Mouse (Mus musculus) spleen, adult 2 months (tissue): ENCODE data around the gene Acsl3. TPM values are rescaled to one million over a fixed set of nuclear protein-coding genes. Genes with fewer than 3 reads are reported as not detected.

Source experiments
- DNase-seq, 2 experiments: peaks; one replicate each; pipeline versions ENCODE4 v3.0.0 to v3.0.0-alpha.2; 2012 to 2021; ENCODE audit warnings: low spot score in 2 of 2, low read depth in 1 of 2
- H3K27ac ChIP-seq: fragments of 200-500 bp; 2 replicates; pipeline ENCODE4 v1.5.1; 2012; ENCODE audit warnings: low read length, inconsistent platforms; ENCODE audit not compliant: insufficient read depth
- H3K27me3 ChIP-seq: fragments of 200-500 bp; 2 replicates; pipeline ENCODE4 v1.6.1; 2012; ENCODE audit warnings: mild to moderate bottlenecking, moderate library complexity, low read length, inconsistent platforms; ENCODE audit not compliant: control insufficient read depth, insufficient read depth
- H3K36me3 ChIP-seq: fragments of 200-500 bp; 2 replicates; pipeline ENCODE4 v1.6.1; 2012; ENCODE audit warnings: mild to moderate bottlenecking, low read length, inconsistent platforms; ENCODE audit not compliant: control insufficient read depth, insufficient read depth
- H3K4me1 ChIP-seq: fragments of 200-500 bp; 2 replicates; pipeline ENCODE4 v1.6.1; 2011; ENCODE audit warnings: inconsistent platforms; ENCODE audit not compliant: control insufficient read depth, insufficient read depth, insufficient read length
- H3K4me3 ChIP-seq: fragments of 200-500 bp; 2 replicates; pipeline ENCODE4 v1.5.1; 2011; ENCODE audit warnings: mild to moderate bottlenecking, inconsistent platforms; ENCODE audit not compliant: insufficient read depth, insufficient read length; ENCODE audit errors: extremely low read depth
- CTCF ChIP-seq: fragments of 200-500 bp; IDR thresholded peaks from 2 replicates; pipeline ENCODE4 v1.5.1; 2011; ENCODE audit warnings: mild to moderate bottlenecking, inconsistent platforms; ENCODE audit not compliant: insufficient read depth, insufficient read length, insufficient replicate concordance; ENCODE audit errors: extremely low read depth
- POLR2A ChIP-seq: fragments of 200-500 bp; IDR thresholded peaks from 2 replicates; pipeline ENCODE4 v1.6.1; 2011; ENCODE audit warnings: low read depth, low read length, inconsistent platforms
- WGBS: fragments of 180-500 bp; shearing (Covaris S2); methylation state at CpG from one replicate; pipeline ENCODE4 v1.1.7; 2018; 5-methylcytosine and 5-hydroxymethylcytosine counted together
- polyA plus RNA-seq: library from polyadenylated mRNA; depleted of rRNA; stranded (reverse); fragments of >200 nt; gene quantifications from 2 replicates; pipeline ENCODE4 v1.2.3, GENCODE M21; 2012

The Acsl3 gene
- polyA plus RNA-seq, 1 experiment = 1.8 TPM

DNA sequence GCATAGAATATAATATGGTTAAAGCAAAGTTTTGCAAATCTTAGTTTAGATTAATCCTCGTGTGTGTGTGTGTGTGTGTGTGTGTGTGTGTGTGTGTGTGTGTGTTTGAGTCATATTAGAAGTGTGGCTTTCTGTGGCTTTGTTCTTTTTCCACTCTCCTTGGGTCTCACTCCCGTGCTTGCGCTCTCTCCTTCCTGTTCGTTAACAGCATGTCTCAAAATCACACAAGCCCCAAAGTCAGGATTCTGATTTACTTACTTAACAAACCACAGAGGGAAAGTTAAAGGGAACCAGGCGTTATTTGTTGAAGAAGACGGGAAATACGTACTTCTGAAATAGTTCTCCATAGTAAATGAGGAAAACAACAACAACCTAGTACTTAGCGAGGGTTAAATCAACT, 26.5 kb downstream of the Acsl3 start:
- Histone ChIP-seq H3K4me1 (no peaks in the 10 kb centered on the region; the same call in 1 of the 2 replicates), H3K27me3 (no peaks in the 10 kb centered on the region), H3K27ac (no peak overlapping the region), H3K36me3 (peaks cover 1% of the 10 kb centered on the region; the same call in 1 of the 2 replicates), H3K4me3 (no peak overlapping the region)
- DNase-seq = no peak
- TF ChIP-seq CTCF = no peak
- TF ChIP-seq POLR2A = no peak
- 48% methylated on average over 8 of the region's 8 CpGs for WGBS

DNA sequence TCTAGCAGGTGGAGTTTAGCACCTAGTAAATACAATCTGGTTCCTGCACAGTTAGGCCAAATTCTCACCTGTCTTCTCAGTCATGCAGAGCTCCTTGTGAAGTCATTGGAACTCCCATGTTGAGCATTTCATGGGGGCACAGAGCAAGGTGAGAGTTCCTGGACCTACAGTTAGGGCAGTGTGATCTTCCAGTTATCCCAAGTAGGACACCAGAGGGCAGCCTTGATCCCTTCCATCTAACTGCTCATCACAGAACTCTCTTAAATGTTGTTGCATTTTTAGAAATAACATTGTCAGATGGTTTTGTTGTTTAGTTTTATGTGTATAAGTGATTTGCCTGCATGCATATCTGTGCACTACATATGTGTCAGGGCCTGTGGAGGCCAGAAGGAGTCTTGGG, 29.2 kb downstream of the Acsl3 start:
- TF ChIP-seq POLR2A (no peak), CTCF (peak; percentile 12; the same call in 1 of the 2 replicates)
- no peak overlapping the region for H3K27ac ChIP-seq
- H3K4me1 ChIP-seq = no peaks in the 10 kb centered on the region; the same call in 1 of the 2 replicates
- H3K27me3 ChIP-seq = no peaks in the 10 kb centered on the region
- H3K4me3 ChIP-seq = no peak overlapping the region
- H3K36me3 ChIP-seq = peaks cover 1% of the 10 kb centered on the region; the same call in 1 of the 2 replicates
- no peak for DNase-seq

DNA sequence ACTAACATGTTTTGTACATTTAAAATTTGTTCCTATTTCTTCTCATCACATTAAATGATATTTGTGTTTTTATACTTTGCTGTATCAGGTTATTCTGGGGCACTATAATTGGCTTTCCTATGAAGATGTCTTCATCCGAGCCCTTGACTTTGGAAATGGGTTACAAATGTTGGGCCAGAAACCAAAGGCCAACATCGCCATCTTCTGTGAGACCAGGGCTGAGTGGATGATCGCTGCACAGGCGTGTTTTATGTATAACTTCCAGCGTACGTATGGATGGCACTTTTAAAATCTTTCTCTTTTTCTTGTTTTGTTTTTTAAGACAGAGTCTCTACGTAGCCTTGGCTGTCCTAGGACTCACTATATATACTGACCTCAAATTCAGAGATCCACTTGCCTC, 30.5 kb downstream of the Acsl3 start:
- peaks cover 1% of the 10 kb centered on the region; the same call in 1 of the 2 replicates for H3K36me3 ChIP-seq
- no peaks in the 10 kb centered on the region for H3K27me3 ChIP-seq
- DNase-seq = no peak
- 95% methylated on average over 7 of the region's 7 CpGs for WGBS
- no peak overlapping the region for H3K27ac ChIP-seq
- H3K4me1 ChIP-seq = no peaks in the 10 kb centered on the region; the same call in 1 of the 2 replicates
- H3K4me3 ChIP-seq = no peak overlapping the region
- TF ChIP-seq POLR2A (no peak), CTCF (no peak)

GRCm38 (mm10) chr1:78694503-78695258, 37.1 kb downstream of the Acsl3 start:
- Histone ChIP-seq H3K4me1 (no peaks in the 10 kb centered on the region), H3K27ac (no peak overlapping the region), H3K4me3 (no peak overlapping the region), H3K36me3 (no peaks in the 10 kb centered on the region; the same call in 1 of the 2 replicates), H3K27me3 (no peaks in the 10 kb centered on the region)
- DNase-seq = no peak
- WGBS = 81% methylated on average over 9 of the region's 9 CpGs
- no peak for TF ChIP-seq POLR2A
- no peak for TF ChIP-seq CTCF

DNA sequence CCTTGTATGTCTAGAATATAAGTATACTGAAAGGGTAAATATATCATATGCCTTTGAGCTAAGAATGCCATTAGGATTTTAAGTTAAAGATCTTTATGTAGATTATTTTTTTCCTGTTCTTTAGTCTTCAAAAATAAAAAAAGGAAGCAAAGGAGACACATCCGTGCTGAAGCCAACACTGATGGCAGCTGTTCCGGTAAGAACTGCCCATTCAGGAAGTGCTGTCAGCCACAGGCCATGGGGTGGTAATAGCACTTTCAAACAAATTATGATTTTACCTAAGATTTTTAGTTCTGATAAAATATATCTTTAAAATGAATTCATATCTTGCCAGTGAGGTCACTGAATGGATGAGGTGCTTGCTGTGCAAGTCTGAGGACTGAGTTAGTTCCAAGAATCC, 38.7 kb downstream of the Acsl3 start:
- DNase-seq = no peak
- 35% methylated on average over 2 of the region's 2 CpGs for WGBS

DNA sequence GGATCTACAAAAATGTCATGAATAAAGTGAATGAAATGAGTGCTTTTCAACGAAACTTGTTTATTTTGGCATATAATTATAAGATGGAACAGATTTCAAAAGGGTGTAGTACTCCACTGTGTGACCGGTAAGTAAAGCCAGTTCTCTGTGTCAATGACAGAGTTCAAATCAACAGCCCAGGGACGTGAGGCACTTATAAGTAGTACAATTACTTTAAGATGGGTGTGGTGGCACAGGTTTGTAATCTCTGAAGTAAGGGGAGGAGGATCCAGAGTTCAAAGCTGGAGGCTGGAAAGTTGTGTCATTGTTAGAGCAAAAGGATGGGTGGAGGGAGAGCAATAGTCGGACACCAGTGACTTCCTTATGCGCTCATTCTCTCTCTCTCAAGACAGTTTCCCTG, 39.3 kb downstream of the Acsl3 start:
- TF ChIP-seq POLR2A (no peak), CTCF (no peak)
- H3K27ac ChIP-seq = no peak overlapping the region
- WGBS = 92% methylated on average over 5 of the region's 5 CpGs
- H3K4me1 ChIP-seq = peaks cover 2% of the 10 kb centered on the region; the same call in 1 of the 2 replicates
- peaks cover 1% of the 10 kb centered on the region; the same call in 1 of the 2 replicates for H3K36me3 ChIP-seq
- H3K27me3 ChIP-seq = no peaks in the 10 kb centered on the region
- no peak for DNase-seq
- no peak overlapping the region for H3K4me3 ChIP-seq

More for the DNA sequence above, 38.7 kb downstream of the Acsl3 start:
- Histone ChIP-seq H3K4me1 (no peaks in the 10 kb centered on the region), H3K27me3 (no peaks in the 10 kb centered on the region), H3K36me3 (peaks cover 1% of the 10 kb centered on the region; the same call in 1 of the 2 replicates), H3K4me3 (no peak overlapping the region), H3K27ac (no peak overlapping the region)
- TF ChIP-seq POLR2A (no peak), CTCF (no peak)

- peaks cover 11% of the 10 kb centered on the region; the same call in 1 of the 2 replicates for H3K4me1 ChIP-seq
- 87% methylated on average over 6 of the region's 6 CpGs for WGBS
- TF ChIP-seq CTCF (no peak), POLR2A (no peak)
- H3K36me3 ChIP-seq = peaks cover 1% of the 10 kb centered on the region; the same call in 1 of the 2 replicates
- no peak for DNase-seq
- H3K4me3 ChIP-seq = no peak overlapping the region
- no peaks in the 10 kb centered on the region for H3K27me3 ChIP-seq
- H3K27ac ChIP-seq = no peak overlapping the region
Measured at GRCm38 (mm10) chr1:78698138-78698537, 40.5 kb downstream of the Acsl3 start.
